Mouse (Mus musculus): ENCODE data around the gene N4bp1.
A peak's percentile ranks its signal among the peaks of the same experiment; 100 is the strongest.

Gene N4bp1

GRCm38 (mm10) chr8:86884489-86885463, at the start of gene N4bp1:
TSS of gene N4bp1 (minus strand) at chr8:86885258.
- DNase-seq (ENCODE audit: low read depth, low spot score): peak; percentile 80

GRCm38 (mm10) chr8:86934841-86935240, 49.8 kb upstream of the N4bp1 start:
- DNase-seq (ENCODE audit: low read depth, low spot score): no peak

DNA sequence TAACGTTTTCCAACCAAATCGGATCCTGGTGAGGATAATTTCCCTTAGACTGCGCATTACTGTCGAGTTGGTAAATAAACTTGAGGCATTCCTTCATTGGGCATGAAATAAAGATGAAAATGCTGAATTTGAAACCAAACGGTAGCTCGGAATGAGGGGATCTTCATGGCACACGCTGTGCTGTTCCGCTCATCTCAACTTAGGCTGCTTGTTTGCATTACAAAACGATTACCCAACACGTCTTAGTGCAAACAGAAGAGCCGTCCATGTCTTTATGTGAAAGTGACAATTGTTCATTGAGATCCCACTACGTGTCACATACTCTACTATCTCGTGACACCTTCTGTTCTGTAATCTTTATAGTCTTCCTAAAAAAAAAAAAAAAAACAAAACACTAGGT, 49.3 kb upstream of the N4bp1 start:
- DNase-seq (ENCODE audit: low read depth, low spot score): no peak

GRCm38 (mm10) chr8:86933898-86934297, 48.8 kb upstream of the N4bp1 start:
- peak; percentile 30 for DNase-seq (ENCODE audit: low read depth, low spot score)

GRCm38 (mm10) chr8:86926237-86926636, 41.2 kb upstream of the N4bp1 start:
- no peak for DNase-seq (ENCODE audit: low read depth, low spot score)

DNA sequence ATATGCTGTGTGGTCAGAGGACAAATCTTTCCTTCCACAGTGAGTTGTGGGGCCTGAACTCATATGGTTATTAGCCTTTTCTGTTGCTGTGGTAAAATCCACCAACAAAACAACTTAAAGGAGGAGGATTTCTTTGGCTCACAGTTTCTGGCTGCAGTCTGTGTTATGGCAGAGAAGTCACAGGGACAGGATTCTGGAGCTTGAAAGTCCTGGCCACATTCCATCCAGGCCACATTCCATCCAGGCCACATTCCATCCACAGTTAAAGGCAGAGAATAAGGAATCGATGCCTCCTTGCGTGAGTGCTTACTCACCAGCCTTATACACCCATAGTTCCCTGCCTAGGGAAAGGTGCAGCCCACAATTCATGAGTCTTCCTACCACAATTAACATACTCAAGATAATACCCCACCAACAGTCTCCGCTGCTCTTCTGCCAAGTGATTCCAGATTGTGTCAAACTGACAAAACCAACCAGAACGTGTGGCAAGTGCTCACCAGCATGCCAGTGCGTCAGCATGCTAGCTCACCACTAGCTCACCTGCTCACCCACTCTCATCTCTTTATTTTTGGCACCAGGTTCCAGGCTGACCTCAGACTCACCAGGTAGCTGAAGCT, 38.3 kb upstream of the N4bp1 start:
- no peak for DNase-seq (ENCODE audit: low read depth, low spot score)

DNA sequence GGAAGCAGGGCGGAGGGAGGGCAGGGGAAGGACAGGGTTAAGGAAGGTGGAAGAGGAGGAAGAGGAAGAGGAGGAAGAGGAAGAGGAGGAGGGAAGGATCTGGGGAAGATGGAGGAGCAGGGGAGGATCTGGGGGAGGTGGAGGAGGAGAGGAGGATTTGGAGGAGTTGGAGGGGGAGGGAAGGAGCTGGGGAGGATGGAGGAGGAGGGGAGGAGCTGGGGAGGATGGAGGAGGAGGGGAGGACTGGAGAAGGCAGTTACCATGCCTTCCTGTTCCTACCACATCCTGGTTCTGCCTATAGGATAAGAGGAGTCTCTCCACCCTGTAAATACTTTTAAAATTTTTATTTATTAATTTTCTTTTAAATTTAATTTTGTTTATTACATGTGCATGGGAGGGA, 37.6 kb upstream of the N4bp1 start:
- no peak for DNase-seq (ENCODE audit: low read depth, low spot score)

DNA sequence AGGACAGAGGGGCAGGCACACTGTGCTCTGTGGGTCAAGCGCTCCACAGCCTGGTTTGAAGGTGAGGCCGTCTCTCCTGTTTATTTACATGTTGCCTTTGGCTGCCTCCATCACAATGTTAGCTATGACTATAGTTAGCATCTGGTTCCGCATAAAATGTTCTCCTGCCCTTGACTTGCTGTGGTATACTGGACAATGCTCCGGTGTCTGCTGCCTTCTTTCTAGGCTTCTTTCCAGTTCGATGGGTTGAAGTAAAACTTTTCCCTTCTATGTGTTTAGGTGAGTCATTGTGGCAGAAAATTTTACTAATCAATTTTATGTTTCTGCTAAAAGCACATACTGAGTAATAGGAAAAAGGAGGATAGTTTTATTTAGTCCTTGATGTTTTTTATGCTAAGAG, 37.1 kb upstream of the N4bp1 start:
- no peak for DNase-seq (ENCODE audit: low read depth, low spot score)

DNA sequence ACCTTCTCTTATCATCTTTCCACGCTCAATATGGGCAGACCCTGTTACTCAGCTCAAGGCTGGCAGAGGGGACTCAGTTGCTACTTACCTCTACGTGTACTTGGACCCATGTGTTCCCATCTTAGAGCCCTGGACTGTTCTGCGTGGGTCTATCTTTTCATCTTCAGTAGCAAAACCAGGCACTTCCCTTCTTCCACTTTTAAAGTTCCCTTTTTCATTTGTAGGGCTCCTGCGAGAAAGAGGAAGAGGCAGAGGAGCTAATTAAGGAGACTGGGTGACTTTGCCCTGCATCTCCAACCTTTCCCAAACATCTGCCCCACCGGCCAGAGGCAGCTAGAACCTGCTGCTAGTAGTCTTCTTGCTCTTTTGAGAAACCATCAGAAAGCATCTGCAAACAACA, 35.9 kb upstream of the N4bp1 start:
- DNase-seq (ENCODE audit: low read depth, low spot score): no peak

GRCm38 (mm10) chr8:86920455-86920854, 35.4 kb upstream of the N4bp1 start:
- no peak for DNase-seq (ENCODE audit: low read depth, low spot score)

GRCm38 (mm10) chr8:86920024-86920423, 35.0 kb upstream of the N4bp1 start:
- DNase-seq (ENCODE audit: low read depth, low spot score): no peak

DNA sequence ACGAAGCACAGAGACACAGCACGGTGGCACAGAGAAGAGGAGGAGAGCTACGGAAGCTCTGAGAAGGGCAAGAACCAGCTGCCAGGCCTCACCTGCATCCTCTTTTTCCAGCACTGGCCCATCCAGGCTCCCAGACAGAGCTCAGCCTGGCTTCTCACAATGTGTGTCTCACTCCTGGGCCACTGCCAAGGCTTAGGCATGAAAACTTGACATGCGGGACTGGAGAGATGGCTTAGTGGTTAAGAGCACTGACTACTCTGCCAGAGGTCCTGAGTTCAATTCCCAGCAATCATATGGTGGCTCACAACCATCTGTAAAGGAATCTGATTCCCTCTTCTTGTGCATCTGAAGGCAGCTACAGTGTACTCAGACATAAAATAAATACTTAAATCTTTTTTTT, 34.2 kb upstream of the N4bp1 start:
- DNase-seq (ENCODE audit: low read depth, low spot score): no peak

GRCm38 (mm10) chr8:86918093-86918492, 33.0 kb upstream of the N4bp1 start:
- no peak for DNase-seq (ENCODE audit: low read depth, low spot score)

GRCm38 (mm10) chr8:86917689-86918088, 32.6 kb upstream of the N4bp1 start:
- DNase-seq (ENCODE audit: low read depth, low spot score): no peak

GRCm38 (mm10) chr8:86916369-86916768, 31.3 kb upstream of the N4bp1 start:
- no peak for DNase-seq (ENCODE audit: low read depth, low spot score)

- no peak for DNase-seq (ENCODE audit: low read depth, low spot score)
Observed at GRCm38 (mm10) chr8:86911136-86911535, 26.1 kb upstream of the N4bp1 start.

DNA sequence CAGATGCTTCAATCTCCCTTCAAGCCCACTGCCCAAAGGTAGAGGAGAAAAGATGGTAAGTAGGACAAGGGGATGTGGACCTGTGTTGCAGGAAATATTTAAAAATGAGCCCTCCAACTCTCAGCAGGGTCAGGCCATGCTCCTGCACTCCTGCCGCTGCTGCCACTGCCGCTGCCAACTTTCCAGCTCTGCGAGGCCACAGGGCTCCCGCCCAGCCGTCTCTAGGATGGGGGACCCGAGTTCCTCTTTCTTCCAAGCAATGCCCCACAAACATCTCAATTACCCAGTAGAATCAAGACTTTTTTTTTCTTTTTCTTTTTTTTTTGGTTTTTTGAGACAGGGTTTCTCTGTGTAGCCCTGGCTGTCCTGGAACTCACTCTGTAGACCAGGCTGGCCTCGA, 25.2 kb upstream of the N4bp1 start:
- no peak for DNase-seq (ENCODE audit: low read depth, low spot score)

DNA sequence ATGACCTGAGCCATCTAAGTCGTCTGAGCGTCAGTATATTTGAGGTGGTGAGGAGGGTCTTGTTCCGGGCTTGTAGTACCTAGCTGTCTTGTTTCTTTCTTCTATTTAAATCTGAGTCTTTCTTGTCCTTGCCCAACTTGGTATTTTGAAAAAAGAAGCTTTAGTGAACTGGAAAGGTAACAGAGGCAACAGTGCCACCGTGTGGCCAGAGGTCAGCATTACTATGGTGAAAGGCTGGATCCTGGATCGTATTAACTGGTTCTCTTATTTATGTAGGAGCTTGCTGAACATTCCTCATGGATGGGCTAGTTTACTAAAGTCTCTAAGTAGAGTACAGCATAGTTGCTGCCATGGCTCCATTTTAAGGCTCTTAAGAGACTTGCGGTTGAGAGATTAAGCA, 23.5 kb upstream of the N4bp1 start:
- no peak for DNase-seq (ENCODE audit: low read depth, low spot score)

DNA sequence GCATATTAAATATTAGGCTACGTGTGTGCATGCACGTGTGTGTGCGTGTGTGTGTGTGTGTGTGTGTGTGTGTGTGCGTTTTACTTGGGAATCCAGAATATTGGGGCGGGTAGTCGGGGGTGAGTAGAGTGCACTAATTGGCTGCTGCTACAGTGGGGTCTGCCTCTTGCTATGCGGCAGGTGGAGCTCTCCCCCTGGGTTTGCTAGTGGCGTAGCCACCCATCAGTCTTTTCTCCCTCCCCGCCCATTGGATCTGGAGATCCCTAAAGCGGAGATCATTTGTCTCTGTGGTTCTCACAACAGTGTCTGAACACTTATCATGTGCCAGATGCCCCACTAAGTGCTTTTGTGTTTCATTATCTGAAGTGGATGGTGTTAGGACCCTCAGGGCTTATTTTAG, 19.9 kb upstream of the N4bp1 start:
- no peak for DNase-seq (ENCODE audit: low read depth, low spot score)

DNA sequence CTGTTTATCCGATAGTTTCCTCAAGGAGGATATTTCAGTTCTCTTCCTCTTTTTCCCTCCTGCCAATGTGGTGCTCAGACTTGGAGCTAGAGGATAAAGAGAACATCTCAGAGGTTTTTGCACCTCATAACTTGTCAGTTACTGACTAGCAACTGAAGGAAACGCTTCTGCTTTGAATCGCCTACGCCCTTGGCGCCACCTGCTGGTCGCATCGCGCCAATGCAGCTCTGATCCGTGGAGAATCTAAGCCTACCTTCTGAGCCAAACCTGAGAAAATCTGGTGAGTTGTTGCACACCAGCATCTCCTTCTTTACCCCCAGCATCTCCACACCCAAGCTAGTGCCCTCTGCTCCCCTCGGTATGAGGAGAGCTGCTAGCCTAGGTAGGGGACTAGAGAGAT, 18.0 kb upstream of the N4bp1 start:
- no peak for DNase-seq (ENCODE audit: low read depth, low spot score)

GRCm38 (mm10) chr8:86902656-86903055, 17.6 kb upstream of the N4bp1 start:
- DNase-seq (ENCODE audit: low read depth, low spot score): no peak

GRCm38 (mm10) chr8:86901972-86902371, 16.9 kb upstream of the N4bp1 start:
- no peak for DNase-seq (ENCODE audit: low read depth, low spot score)
